Mouse (Mus musculus): ENCODE data around the gene Thy1. TPM values are rescaled to one million over a fixed set of nuclear protein-coding genes. Genes with fewer than 3 reads are reported as not detected.

Gene Thy1
- polyA plus RNA-seq, 1 experiment from 2014 or later, result 0.38 TPM

GRCm38 (mm10) chr9:44043708-44044425, 683 bp downstream of the Thy1 start:
- no peak overlapping the region for H3K4me2 ChIP-seq (ENCODE audit: low read depth, low read length)

DNA sequence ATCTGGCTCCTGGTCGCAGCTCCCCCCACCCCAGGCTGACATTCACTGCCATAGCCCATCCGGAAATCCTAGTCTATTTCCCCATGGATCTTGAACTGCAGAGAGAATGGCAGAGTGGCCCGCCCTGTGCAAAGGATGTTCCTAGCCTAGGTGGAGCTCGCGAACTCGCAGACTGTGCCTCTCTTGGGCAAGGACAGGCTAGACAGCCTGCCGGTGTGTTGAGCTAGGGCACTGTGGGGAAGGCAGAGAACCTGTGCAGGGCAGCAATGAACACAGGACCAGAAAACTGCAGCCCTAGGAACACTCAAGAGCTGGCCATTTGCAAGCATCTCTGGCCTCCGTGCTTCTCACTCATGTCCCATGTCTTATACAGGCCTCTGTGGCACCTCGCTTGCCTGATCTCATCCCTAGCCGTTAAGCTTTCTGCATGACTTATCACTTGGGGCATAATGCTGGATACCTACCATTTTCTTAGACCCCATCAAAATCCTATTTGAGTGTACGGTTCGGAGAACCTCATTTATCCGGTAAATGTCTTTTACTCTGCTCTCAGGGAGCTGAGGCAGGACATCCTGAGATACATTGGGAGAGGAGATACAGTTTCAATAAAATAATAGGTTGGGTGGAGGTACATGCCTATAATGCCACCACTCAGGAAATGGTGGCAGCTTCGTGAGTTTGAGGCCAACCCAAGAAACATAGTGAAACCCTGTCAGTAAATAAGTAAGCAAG, 1.4 kb downstream of the Thy1 start:
- H3K27me3 ChIP-seq (ENCODE audit: control insufficient read depth, insufficient read depth, low read depth, low read length), result peaks cover 32% of the 10 kb centered on the region
- no peak overlapping the region for H3K4me2 ChIP-seq (ENCODE audit: low read depth, low read length)
- no peak overlapping the region for H3K27ac ChIP-seq (ENCODE audit: low read length)
- no peak overlapping the region for H3K9ac ChIP-seq (ENCODE audit: low read depth, low read length)
- ATAC-seq (ENCODE audit: low read depth), result no peak
- H3K4me3 ChIP-seq (ENCODE audit: low read depth, low read length), result no peak overlapping the region
- 40% methylated on average over 14 of the region's 14 CpGs for WGBS (ENCODE audit: insufficient replicate concordance)
- H3K9me3 ChIP-seq (replicated peaks; ENCODE audit: control insufficient read depth, low read length), result no peaks in the 10 kb centered on the region
- H3K36me3 ChIP-seq (ENCODE audit: control insufficient read depth, insufficient read depth), result no peaks in the 10 kb centered on the region
- H3K4me1 ChIP-seq (ENCODE audit: control insufficient read depth, low read depth, low read length), result no peaks in the 10 kb centered on the region

More at GRCm38 (mm10) chr9:44043708-44044425, 683 bp downstream of the Thy1 start:
- Histone ChIP-seq H3K9me3 (replicated peaks; ENCODE audit: control insufficient read depth, low read length) (no peaks in the 10 kb centered on the region), H3K36me3 (ENCODE audit: control insufficient read depth, insufficient read depth) (no peaks in the 10 kb centered on the region), H3K27ac (ENCODE audit: low read length) (no peak overlapping the region), H3K4me3 (ENCODE audit: low read depth, low read length) (0 out of 2 replicates have a peak overlapping the region, but pooled peaks have one; percentile 10), H3K27me3 (ENCODE audit: control insufficient read depth, insufficient read depth, low read depth, low read length) (peaks cover 32% of the 10 kb centered on the region), H3K4me1 (ENCODE audit: control insufficient read depth, low read depth, low read length) (no peaks in the 10 kb centered on the region), H3K9ac (ENCODE audit: low read depth, low read length) (no peak overlapping the region)
- no peak for ATAC-seq (ENCODE audit: low read depth)
- whole genome bisulfite sequencing (ENCODE audit: insufficient replicate concordance), result 2% methylated on average over 23 of the region's 23 CpGs

- Histone ChIP-seq H3K4me1 (ENCODE audit: control insufficient read depth, low read depth, low read length) (no peaks in the 10 kb centered on the region), H3K27me3 (ENCODE audit: control insufficient read depth, insufficient read depth, low read depth, low read length) (peaks cover 32% of the 10 kb centered on the region)
- 51% methylated on average over 3 of the region's 3 CpGs for WGBS (ENCODE audit: insufficient replicate concordance)
These were observed 2.1 kb downstream of the Thy1 start for GRCm38 (mm10) chr9:44045158-44045883.

GRCm38 (mm10) chr9:44045884-44046272, 2.7 kb downstream of the Thy1 start:
- Histone ChIP-seq H3K4me3 (ENCODE audit: low read depth, low read length) (no peak overlapping the region), H3K9ac (ENCODE audit: low read depth, low read length) (no peak overlapping the region), H3K9me3 (replicated peaks; ENCODE audit: control insufficient read depth, low read length) (no peaks in the 10 kb centered on the region), H3K27ac (ENCODE audit: low read length) (no peak overlapping the region), H3K27me3 (ENCODE audit: control insufficient read depth, insufficient read depth, low read depth, low read length) (peaks cover 32% of the 10 kb centered on the region), H3K36me3 (ENCODE audit: control insufficient read depth, insufficient read depth) (no peaks in the 10 kb centered on the region), H3K4me2 (ENCODE audit: low read depth, low read length) (no peak overlapping the region), H3K4me1 (ENCODE audit: control insufficient read depth, low read depth, low read length) (no peaks in the 10 kb centered on the region)
- WGBS (ENCODE audit: insufficient replicate concordance), result 73% methylated on average over 5 of the region's 5 CpGs
- ATAC-seq (ENCODE audit: low read depth), result no peak

More at GRCm38 (mm10) chr9:44045158-44045883, 2.1 kb downstream of the Thy1 start:
- no peaks in the 10 kb centered on the region for H3K9me3 ChIP-seq (replicated peaks; ENCODE audit: control insufficient read depth, low read length)
- H3K9ac ChIP-seq (ENCODE audit: low read depth, low read length), result no peak overlapping the region
- no peak for ATAC-seq (ENCODE audit: low read depth)
- no peak overlapping the region for H3K27ac ChIP-seq (ENCODE audit: low read length)
- no peak overlapping the region for H3K4me3 ChIP-seq (ENCODE audit: low read depth, low read length)
- no peak overlapping the region for H3K4me2 ChIP-seq (ENCODE audit: low read depth, low read length)
- no peaks in the 10 kb centered on the region for H3K36me3 ChIP-seq (ENCODE audit: control insufficient read depth, insufficient read depth)

DNA sequence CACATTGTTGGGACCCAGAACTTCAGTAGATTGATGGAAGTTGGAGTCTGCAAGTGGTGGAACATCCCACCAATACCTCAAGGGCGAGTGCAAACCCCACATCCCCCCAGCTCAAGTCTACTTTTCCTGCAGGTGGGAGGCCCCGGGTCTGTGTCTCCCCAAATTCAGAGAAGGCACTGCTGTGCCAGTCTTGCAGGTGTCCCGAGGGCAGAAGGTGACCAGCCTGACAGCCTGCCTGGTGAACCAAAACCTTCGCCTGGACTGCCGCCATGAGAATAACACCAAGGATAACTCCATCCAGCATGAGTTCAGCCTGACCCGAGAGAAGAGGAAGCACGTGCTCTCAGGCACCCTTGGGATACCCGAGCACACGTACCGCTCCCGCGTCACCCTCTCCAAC, 3.2 kb downstream of the Thy1 start:
- H3K27me3 ChIP-seq (ENCODE audit: control insufficient read depth, insufficient read depth, low read depth, low read length), result peaks cover 32% of the 10 kb centered on the region
- no peaks in the 10 kb centered on the region for H3K9me3 ChIP-seq (replicated peaks; ENCODE audit: control insufficient read depth, low read length)
- no peak for ATAC-seq (ENCODE audit: low read depth)

GRCm38 (mm10) chr9:44047071-44047470, 3.9 kb downstream of the Thy1 start:
- H3K27ac ChIP-seq (ENCODE audit: low read length), result no peak overlapping the region
- no peaks in the 10 kb centered on the region for H3K36me3 ChIP-seq (ENCODE audit: control insufficient read depth, insufficient read depth)
- H3K9ac ChIP-seq (ENCODE audit: low read depth, low read length), result no peak overlapping the region
- no peaks in the 10 kb centered on the region for H3K4me1 ChIP-seq (ENCODE audit: control insufficient read depth, low read depth, low read length)
- 16% methylated on average over 6 of the region's 6 CpGs for WGBS (ENCODE audit: insufficient replicate concordance)
- H3K4me3 ChIP-seq (ENCODE audit: low read depth, low read length), result no peak overlapping the region
- H3K4me2 ChIP-seq (ENCODE audit: low read depth, low read length), result no peak overlapping the region
- no peaks in the 10 kb centered on the region for H3K9me3 ChIP-seq (replicated peaks; ENCODE audit: control insufficient read depth, low read length)
- H3K27me3 ChIP-seq (ENCODE audit: control insufficient read depth, insufficient read depth, low read depth, low read length), result peaks cover 31% of the 10 kb centered on the region
- ATAC-seq (ENCODE audit: low read depth), result no peak

More for the DNA sequence above, 3.2 kb downstream of the Thy1 start:
- no peaks in the 10 kb centered on the region for H3K4me1 ChIP-seq (ENCODE audit: control insufficient read depth, low read depth, low read length)
- H3K4me2 ChIP-seq (ENCODE audit: low read depth, low read length), result no peak overlapping the region
- H3K9ac ChIP-seq (ENCODE audit: low read depth, low read length), result no peak overlapping the region
- no peaks in the 10 kb centered on the region for H3K36me3 ChIP-seq (ENCODE audit: control insufficient read depth, insufficient read depth)
- WGBS (ENCODE audit: insufficient replicate concordance), result 61% methylated on average over 12 of the region's 12 CpGs
- H3K4me3 ChIP-seq (ENCODE audit: low read depth, low read length), result no peak overlapping the region
- H3K27ac ChIP-seq (ENCODE audit: low read length), result no peak overlapping the region

DNA sequence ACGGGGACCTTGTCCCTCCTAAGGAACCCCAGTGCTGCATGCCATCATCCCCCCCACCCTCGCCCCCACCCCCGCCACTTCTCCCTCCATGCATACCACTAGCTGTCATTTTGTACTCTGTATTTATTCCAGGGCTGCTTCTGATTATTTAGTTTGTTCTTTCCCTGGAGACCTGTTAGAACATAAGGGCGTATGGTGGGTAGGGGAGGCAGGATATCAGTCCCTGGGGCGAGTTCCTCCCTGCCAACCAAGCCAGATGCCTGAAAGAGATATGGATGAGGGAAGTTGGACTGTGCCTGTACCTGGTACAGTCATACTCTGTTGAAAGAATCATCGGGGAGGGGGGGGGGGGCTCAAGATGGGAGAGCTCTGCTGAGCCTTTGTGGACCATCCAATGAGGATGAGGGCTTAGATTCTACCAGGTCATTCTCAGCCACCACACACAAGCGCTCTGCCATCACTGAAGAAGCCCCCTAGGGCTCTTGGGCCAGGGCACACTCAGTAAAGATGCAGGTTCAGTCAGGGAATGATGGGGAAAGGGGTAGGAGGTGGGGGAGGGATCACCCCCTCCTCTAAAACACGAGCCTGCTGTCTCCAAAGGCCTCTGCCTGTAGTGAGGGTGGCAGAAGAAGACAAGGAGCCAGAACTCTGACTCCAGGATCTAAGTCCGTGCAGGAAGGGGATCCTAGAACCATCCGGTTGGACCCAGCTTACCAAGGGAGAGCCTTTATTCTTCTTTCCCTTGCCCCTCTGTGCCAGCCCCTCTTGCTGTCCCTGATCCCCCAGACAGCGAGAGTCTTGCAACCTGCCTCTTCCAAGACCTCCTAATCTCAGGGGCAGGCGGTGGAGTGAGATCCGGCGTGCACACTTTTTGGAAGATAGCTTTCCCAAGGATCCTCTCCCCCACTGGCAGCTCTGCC, 4.6 kb downstream of the Thy1 start:
- whole genome bisulfite sequencing (ENCODE audit: insufficient replicate concordance), result 51% methylated on average over 14 of the region's 14 CpGs
- ATAC-seq (ENCODE audit: low read depth), result no peak
- Histone ChIP-seq H3K4me2 (ENCODE audit: low read depth, low read length) (no peak overlapping the region), H3K27me3 (ENCODE audit: control insufficient read depth, insufficient read depth, low read depth, low read length) (peaks cover 26% of the 10 kb centered on the region), H3K9me3 (replicated peaks; ENCODE audit: control insufficient read depth, low read length) (no peaks in the 10 kb centered on the region), H3K27ac (ENCODE audit: low read length) (no peak overlapping the region), H3K4me1 (ENCODE audit: control insufficient read depth, low read depth, low read length) (no peaks in the 10 kb centered on the region), H3K4me3 (ENCODE audit: low read depth, low read length) (no peak overlapping the region), H3K36me3 (ENCODE audit: control insufficient read depth, insufficient read depth) (no peaks in the 10 kb centered on the region), H3K9ac (ENCODE audit: low read depth, low read length) (no peak overlapping the region)

DNA sequence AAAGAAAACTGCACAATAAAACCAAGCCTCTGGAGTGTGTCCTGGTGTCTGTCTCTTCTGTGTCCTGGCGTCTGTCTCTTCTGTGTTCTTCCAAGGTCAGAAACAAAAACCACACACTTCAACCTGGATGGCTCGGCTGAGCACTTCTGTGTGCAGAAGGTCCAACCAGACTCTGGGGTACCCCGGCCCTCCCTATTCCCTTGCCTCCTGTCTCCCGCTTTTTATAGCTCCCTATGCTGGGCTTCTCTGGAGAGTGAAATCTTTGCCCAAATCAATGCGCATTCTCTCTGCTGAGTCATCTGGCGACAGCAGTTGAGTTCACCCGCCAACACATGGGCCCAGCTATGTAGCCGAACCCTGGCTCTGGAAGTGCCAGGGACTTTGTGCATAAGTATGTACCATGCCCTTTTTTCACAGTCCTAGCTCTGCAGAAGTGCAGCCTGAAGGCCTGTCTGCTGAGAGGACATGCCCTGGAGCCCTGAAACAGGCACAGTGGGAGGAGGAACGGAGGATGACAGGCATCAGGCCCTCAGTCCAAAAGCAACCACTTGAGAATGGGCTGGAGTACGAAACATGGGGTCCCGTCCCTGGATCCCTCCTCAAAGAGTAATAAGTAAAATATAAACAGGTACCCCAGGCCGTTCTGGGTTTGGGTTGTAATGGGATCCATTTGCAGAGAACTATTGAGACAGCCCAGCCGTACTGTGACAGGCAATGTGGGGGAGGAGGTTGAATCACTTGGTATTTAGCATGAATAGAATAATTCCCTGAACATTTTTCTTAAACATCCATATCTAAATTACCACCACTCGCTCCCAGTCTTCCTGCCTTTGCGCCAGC, 5.6 kb downstream of the Thy1 start:
- Histone ChIP-seq H3K4me1 (ENCODE audit: control insufficient read depth, low read depth, low read length) (no peaks in the 10 kb centered on the region), H3K36me3 (ENCODE audit: control insufficient read depth, insufficient read depth) (no peaks in the 10 kb centered on the region), H3K4me3 (ENCODE audit: low read depth, low read length) (no peak overlapping the region), H3K27ac (ENCODE audit: low read length) (no peak overlapping the region), H3K9ac (ENCODE audit: low read depth, low read length) (no peak overlapping the region), H3K9me3 (replicated peaks; ENCODE audit: control insufficient read depth, low read length) (no peaks in the 10 kb centered on the region), H3K4me2 (ENCODE audit: low read depth, low read length) (no peak overlapping the region), H3K27me3 (ENCODE audit: control insufficient read depth, insufficient read depth, low read depth, low read length) (peaks cover 16% of the 10 kb centered on the region)
- ATAC-seq (ENCODE audit: low read depth), result no peak
- 54% methylated on average over 15 of the region's 15 CpGs for WGBS (ENCODE audit: insufficient replicate concordance)
